Mouse (Mus musculus) liver, embryonic 14.5 days (tissue): ENCODE results near the gene Cys1. TPM values are rescaled to one million over a fixed set of nuclear protein-coding genes. Genes with fewer than 3 reads are reported as not detected.
A peak's percentile ranks its signal among the peaks of the same experiment; 100 is the strongest.

ENCODE experiments used
- ATAC-seq: fragments of 200-750 bp; cut with Nextera tagmentation; 2 replicates; pipeline ENCODE4 v1.8.0; 2017; ENCODE audit warnings: moderate number of reproducible peaks, mild to moderate bottlenecking, moderate library complexity; ENCODE audit not compliant: insufficient read depth
- DNase-seq, 3 experiments: peaks; one replicate each; pipeline ENCODE4 v3.0.0-alpha.2; 2012 to 2013; ENCODE audit warnings: low read depth in 3 of 3, low spot score in 3 of 3
- H3K27ac ChIP-seq: fragments of 300-500 bp; sonication (generic); 2 replicates; pipeline ENCODE4 v1.5.1; 2014; ENCODE audit warnings: moderate library complexity, mild to moderate bottlenecking, control low read depth, inconsistent platforms
- H3K27me3 ChIP-seq: fragments of 300-500 bp; sonication (generic); 2 replicates; pipeline ENCODE4 v1.6.1; 2014; ENCODE audit warnings: mild to moderate bottlenecking, low read length, moderate library complexity; ENCODE audit not compliant: control insufficient read depth, insufficient read depth
- H3K36me3 ChIP-seq: fragments of 300-500 bp; sonication (generic); replicated peaks from 2 replicates; pipeline ENCODE4 v1.6.1; 2014; ENCODE audit warnings: low read depth; ENCODE audit not compliant: control insufficient read depth, insufficient read depth
- H3K4me1 ChIP-seq, 2 experiments: fragments of 200-500 bp in 1 of 2; fragments of 300-500 bp in 1 of 2; sonication (generic) in 1 of 2; replicated peaks; 2 replicates each; pipeline ENCODE4 v1.6.1; 2012 to 2014; ENCODE audit warnings: antibody characterized with exemption in 1 of 2, inconsistent platforms in 1 of 2, low read length in 1 of 2; ENCODE audit not compliant: control insufficient read depth in 2 of 2, insufficient read depth in 2 of 2
- H3K4me2 ChIP-seq: fragments of 300-500 bp; sonication (generic); 2 replicates; pipeline ENCODE4 v1.6.1; 2014; ENCODE audit warnings: low read depth, mild to moderate bottlenecking, control low read depth, moderate library complexity
- H3K4me3 ChIP-seq, 2 experiments: fragments of 200-500 bp in 1 of 2; fragments of 300-500 bp in 1 of 2; sonication (generic) in 1 of 2; 2 replicates each; pipeline ENCODE4 v1.5.1; 2012 to 2014; ENCODE audit warnings: low read depth in 2 of 2, low read length in 2 of 2, mild to moderate bottlenecking in 2 of 2, control low read depth in 1 of 2, inconsistent platforms in 1 of 2, moderate library complexity in 1 of 2; ENCODE audit not compliant: insufficient read depth in 1 of 2
- H3K9ac ChIP-seq: fragments of 300-500 bp; sonication (generic); replicated peaks from 2 replicates; pipeline ENCODE4 v1.6.1; 2014; ENCODE audit warnings: mild to moderate bottlenecking, control low read depth, moderate library complexity
- H3K9me3 ChIP-seq: fragments of 300-500 bp; sonication (generic); 2 replicates; pipeline ENCODE4 v1.6.1; 2016; ENCODE audit warnings: low read length, mixed read lengths; ENCODE audit not compliant: control insufficient read depth
- CTCF ChIP-seq: IDR thresholded peaks from 2 replicates; pipeline ENCODE4 v1.5.1; 2016; ENCODE audit warnings: antibody characterized with exemption, low read depth, control low read depth
- EP300 ChIP-seq: IDR thresholded peaks from 2 replicates; pipeline ENCODE4 v1.6.1; 2016; ENCODE audit warnings: antibody characterized with exemption, low read depth
- WGBS: fragments of 180-500 bp; shearing (Covaris S2); extraction: QIAGEN DNeasy Blood & Tissue Kit; methylation state at CpG from one replicate; pipeline ENCODE4 v1.1.7; 2014; ENCODE audit not compliant: insufficient replicate concordance; 5-methylcytosine and 5-hydroxymethylcytosine counted together
- polyA plus RNA-seq, 2 experiments: library from polyadenylated mRNA; depleted of rRNA in 1 of 2; stranded (reverse) in 1 of 2; unstranded in 1 of 2; fragments of >200 nt; fragmentation: Nextera tagmentation in 1 of 2; extraction: Ambion mirVana in 1 of 2; gene quantifications; 2 replicates each; pipeline versions ENCODE4 v1.2.1 to v1.2.3; 2012 to 2014

Gene Cys1
- polyA plus RNA-seq, 2 experiments: 0.28 to 0.74 TPM

DNA sequence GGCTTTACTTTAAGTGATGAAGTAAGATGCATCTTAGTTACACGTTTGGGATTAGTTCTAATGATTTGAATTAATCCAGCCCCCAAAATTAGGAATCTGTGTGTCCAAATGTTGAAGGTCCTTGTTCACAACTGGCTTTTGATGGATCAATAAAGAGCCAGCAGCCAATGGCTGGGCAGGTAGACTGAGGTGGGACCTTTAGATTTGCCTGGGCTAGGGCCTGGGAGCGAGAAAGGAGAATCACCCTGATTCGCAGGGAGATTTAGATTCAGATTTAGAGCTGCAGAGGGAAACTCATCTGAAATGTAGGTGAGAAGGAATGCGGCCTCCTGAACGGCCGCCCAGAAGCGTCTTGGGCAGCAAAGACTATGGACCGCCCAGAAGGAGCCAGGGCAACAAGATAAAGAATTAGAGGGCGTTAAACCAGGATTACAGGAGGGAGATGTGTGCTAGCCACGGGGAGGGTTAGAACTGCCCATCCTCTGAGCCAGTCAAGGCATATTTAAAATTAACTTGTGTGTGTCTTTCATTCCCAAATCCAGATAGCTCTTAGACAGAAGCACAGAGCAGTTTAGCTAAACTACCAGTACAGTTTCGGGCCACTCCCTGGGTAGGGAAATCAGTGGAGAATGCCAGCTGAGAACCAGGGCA is 5.2 kb upstream of the Cys1 start:
- no peak for DNase-seq
- no peak overlapping the region for H3K4me2 ChIP-seq

DNA sequence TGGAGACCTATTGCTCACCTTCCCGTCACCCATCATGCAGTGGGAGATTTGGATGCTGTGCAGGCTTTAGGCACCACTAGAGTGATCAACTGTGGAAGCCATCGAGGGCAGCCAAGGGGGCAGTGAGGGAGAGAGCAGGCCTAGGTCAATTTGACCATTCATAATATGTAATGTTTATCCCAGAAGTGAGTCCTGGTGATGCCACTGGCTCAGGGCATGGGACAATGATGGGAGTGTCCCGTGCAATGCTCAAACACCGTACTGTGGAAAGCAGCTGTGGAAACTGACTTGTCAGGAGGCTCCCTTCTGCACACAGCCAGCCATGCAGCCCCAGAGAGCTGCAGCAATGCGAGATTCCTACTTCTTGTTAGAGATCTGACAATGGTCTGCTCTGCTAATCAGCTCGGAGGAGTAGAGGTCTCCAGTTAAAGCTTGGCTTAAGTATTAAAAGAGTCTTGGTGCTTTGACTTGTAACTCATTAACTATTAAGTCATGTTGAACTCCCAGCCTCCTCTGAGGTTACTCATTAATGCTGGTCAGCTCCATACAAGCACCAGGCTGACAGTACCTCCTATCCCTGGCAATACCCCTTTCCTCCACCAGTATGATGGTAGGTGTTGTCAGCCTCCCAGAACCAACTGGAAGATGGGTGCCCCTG is 4.6 kb upstream of the Cys1 start:
- H3K36me3 ChIP-seq: no peaks in the 10 kb centered on the region
- H3K9ac ChIP-seq: no peak overlapping the region
- DNase-seq (no peak), ATAC-seq (peak; percentile 79)
- no peak overlapping the region for H3K27ac ChIP-seq
- H3K4me3 ChIP-seq: no peak overlapping the region
- no peak for TF ChIP-seq CTCF
- TF ChIP-seq EP300: no peak
- H3K27me3 ChIP-seq: peaks cover 20% of the 10 kb centered on the region
- H3K9me3 ChIP-seq: no peaks in the 10 kb centered on the region
- WGBS: 50% methylated on average over 6 of the region's 6 CpGs
- H3K4me1 ChIP-seq: peaks cover 0 to 9% of the 10 kb centered on the region in 2 experiments; a peak in 2 of 4 replicates
- H3K4me2 ChIP-seq: peak overlapping the region; percentile 18

More for the DNA sequence above, 5.2 kb upstream of the Cys1 start:
- peak; percentile 65 for ATAC-seq
- peaks cover 0 to 5% of the 10 kb centered on the region in 2 experiments; a peak in 2 of 4 replicates for H3K4me1 ChIP-seq
- no peaks in the 10 kb centered on the region for H3K9me3 ChIP-seq
- H3K27ac ChIP-seq: no peak overlapping the region
- TF ChIP-seq CTCF (no peak), EP300 (no peak)
- H3K36me3 ChIP-seq: no peaks in the 10 kb centered on the region
- peaks cover 13% of the 10 kb centered on the region for H3K27me3 ChIP-seq
- WGBS: 51% methylated on average over 11 of the region's 11 CpGs
- no peak overlapping the region for H3K4me3 ChIP-seq
- no peak overlapping the region for H3K9ac ChIP-seq

DNA sequence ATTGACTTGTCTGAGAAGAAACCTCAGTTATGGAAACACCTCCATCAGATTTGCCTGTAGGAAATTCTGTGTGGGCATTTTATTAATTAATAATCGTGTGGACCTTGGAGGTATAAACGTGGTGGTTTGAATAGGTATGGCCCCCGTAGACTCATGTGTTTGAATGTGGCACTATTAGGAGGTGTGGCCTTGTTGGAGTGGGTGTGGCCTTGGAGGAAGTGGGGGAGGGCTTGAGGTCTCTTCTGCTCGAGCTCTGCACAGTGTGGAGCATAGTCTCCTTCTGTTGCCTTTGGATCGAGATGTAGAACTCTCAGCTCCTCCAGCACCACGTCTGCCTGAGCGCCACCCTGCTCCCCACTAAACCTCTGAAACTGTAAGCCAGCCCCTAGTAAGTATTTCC is 1.8 kb upstream of the Cys1 start:
- H3K27me3 ChIP-seq: peaks cover 47% of the 10 kb centered on the region
- H3K27ac ChIP-seq: no peak overlapping the region
- WGBS: 45% methylated on average over 7 of the region's 7 CpGs
- H3K4me3 ChIP-seq: no peak overlapping the region
- TF ChIP-seq EP300 (no peak), CTCF (no peak)
- ATAC-seq: no peak
- no peaks in the 10 kb centered on the region for H3K36me3 ChIP-seq
- H3K9me3 ChIP-seq: no peaks in the 10 kb centered on the region
- no peak for DNase-seq
- peaks cover 0 to 9% of the 10 kb centered on the region in 2 experiments; a peak in 2 of 4 replicates for H3K4me1 ChIP-seq
- H3K9ac ChIP-seq: no peak overlapping the region
- no peak overlapping the region for H3K4me2 ChIP-seq

DNA sequence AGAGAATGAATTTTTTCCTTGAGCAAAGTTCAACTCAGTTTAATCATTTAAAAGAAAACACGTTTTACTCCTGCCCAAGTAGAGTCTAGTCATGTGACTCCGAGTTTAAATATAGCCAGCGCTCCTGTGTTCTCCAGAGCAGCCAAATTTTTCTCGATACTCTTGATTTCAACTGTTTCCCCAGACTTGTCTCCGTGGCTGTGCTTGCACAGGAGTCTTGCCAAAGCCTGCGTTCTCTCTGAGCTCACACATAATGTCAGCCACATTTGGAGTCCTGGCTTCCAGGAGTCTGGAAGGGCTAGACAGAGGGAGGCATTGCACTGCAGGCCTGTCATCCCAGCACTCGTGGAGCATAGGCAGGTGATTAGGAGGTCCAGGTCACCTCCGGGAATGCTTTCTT is 950 bp upstream of the Cys1 start:
- Histone ChIP-seq H3K4me1 (peaks cover 0 to 9% of the 10 kb centered on the region in 2 experiments; a peak in 2 of 4 replicates), H3K4me3 (no peak overlapping the region), H3K9ac (no peak overlapping the region), H3K27ac (no peak overlapping the region), H3K27me3 (peaks cover 49% of the 10 kb centered on the region), H3K9me3 (no peaks in the 10 kb centered on the region), H3K4me2 (no peak overlapping the region), H3K36me3 (no peaks in the 10 kb centered on the region)
- TF ChIP-seq CTCF (no peak), EP300 (no peak)
- ATAC-seq (no peak), DNase-seq (no peak)
- 45% methylated on average over 8 of the region's 8 CpGs for WGBS
